Mouse (Mus musculus) activated CD4-positive, CD25-positive, alpha-beta regulatory T cell, adult 4 months (primary cell): Measurements from ENCODE around the gene Ep400. TPM values are rescaled to one million over a fixed set of nuclear protein-coding genes. Genes with fewer than 3 reads are reported as not detected.

Experiments
- ATAC-seq: one replicate; pipeline ENCODE4 v1.8.0; 2017
- polyA plus RNA-seq, 2 experiments: library from polyadenylated mRNA; unstranded; fragments of 100-300 nt; shearing (Covaris generic); gene quantifications; one replicate each; pipeline ENCODE4 v1.2.1; 2017

The Ep400 gene
- polyA plus RNA-seq: 10 to 100 TPM; 51.5 to 75.1 TPM

DNA sequence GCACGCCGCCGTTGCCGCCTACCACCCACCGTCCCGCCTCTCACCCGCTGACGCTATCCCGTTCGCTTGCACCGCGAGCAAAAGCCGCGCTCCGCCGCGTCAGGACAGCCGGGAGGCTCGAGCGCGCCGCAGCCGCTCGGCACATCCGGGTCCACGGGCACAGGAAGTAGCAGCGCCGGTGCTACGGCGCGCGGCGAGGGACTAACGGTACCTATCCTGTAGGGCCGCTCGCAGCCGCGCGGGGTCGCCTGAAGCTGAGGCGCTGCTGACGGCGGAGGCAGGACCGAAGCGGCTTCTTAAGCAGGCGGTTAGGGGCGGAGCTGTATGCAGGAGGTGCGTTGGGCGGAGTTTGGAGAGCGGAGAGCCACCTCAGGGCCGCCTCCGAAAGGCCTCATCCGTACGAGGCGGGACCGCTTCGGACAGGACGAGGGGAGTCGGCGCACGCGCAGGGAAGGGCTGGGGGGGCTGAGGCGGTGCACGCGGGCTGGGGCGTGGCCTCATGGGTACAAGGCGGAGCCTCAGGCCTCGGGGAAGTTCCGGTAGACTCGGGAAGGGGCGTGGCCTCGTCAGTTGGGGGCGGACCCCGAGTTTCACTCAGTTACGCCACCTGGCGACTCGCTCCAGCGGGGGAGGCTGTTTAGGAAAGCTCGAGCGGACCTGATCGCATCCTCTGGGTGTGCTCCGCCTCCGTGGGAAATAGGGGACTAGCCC lies at the start of gene Ep400:
Gene Ep400 (minus strand): TSS at position 270 of the 711 bp plus-strand sequence.
- peak; percentile 93 for ATAC-seq

DNA sequence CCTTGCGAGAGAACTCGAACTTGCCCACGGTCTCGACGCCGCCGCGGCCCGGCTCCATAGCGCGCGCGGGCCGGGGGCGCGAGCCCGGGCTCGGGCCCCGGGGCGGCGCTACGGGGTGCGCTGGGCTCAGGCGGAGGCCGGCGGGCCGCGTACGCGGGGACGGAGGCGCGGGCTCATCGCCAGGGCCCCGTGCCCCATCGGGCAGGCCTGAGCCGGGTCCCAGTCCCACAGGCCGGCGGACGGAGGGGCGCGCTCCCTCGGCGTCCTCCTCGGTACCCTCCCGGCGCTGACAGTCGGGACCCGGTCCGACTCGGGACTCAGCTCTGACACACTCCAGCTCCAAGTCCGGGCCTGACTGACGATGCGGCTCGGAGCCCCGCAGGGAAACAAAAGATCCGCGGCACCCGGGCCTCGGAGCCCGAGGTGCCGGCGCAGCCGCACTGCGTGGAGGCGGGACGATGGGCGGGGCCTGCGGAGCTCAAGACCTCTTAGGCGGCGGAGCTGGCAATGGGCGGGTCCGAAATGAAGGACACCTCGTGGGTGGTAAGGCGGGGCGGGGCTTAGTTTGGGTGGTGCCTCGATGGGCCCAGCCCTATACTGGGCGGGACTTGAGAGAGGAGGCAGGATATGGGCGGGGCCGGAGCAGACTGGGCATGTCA lies 39.3 kb upstream of the Ep400 start, which contains the start of gene Ulk1:
Gene Ulk1 (minus strand): TSS at position 431 of the 659 bp plus-strand sequence.
- peak; percentile 86 for ATAC-seq

DNA sequence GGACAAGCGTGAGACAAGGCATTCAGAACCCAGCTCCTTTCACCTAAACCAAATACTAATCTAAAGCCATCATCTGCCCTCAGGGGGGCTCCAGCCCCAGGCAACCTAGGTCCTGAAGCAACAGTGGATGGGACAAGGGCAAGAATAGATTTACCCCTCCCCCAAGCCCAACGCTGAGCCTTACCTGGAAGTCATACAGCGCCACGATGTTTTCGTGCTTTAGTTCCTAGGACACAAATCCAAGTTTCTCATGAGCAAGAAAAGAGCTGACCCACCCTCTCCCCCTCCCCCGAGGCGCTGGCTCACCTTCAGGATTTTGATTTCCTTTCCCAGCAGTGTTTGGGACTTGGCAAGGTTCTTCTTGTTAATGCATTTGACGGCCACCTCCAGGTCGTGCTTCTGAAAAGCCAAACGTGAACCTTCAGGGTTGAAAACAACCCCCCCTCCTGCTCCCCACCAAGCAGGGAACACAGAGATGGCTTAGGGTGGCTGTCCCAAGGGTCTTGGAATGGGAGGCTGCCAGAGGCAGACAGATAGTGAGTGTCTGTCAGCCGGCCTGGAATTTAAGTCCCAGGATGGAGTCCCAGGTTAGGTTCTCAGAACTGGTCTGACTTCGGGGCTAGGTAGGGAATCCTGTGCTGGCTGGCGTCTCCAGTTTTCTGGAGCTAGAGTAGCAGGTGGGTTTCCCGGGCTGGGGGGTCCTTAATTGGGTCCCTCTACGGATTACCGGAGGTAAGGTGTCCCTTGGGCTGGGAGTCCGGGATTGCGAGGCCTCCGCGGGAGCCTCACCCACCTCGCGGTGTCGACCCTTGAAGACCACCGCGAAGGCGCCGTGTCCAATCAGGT lies 38.5 kb upstream of the Ep400 start:
- ATAC-seq: no peak

GRCm38 (mm10) chr5:110808061-110808631 lies 37.6 kb upstream of the Ep400 start:
- peak; percentile 60 for ATAC-seq

- ATAC-seq: no peak
Measured at GRCm38 (mm10) chr5:110807453-110807852, 36.9 kb upstream of the Ep400 start.

DNA sequence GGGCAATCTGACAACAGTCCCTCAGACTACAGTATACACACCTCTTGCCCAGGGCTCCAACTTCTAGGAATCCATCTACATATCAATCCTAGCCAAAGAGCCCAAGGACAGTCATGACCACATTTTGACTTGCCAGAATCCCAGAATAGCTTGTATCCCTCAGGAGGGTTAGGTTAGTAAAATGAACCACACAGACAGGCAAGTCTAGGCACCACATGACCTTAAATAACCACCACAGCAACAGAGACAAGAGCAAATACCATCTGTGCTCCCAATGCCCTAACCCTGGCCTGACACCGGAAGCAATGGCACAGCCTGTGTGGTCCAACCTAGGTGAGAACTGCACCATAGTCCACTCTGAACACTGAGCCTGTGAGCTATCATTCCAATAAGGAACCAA lies 36.2 kb upstream of the Ep400 start:
- ATAC-seq: no peak

GRCm38 (mm10) chr5:110806154-110806553 lies 35.6 kb upstream of the Ep400 start:
- ATAC-seq: no peak

DNA sequence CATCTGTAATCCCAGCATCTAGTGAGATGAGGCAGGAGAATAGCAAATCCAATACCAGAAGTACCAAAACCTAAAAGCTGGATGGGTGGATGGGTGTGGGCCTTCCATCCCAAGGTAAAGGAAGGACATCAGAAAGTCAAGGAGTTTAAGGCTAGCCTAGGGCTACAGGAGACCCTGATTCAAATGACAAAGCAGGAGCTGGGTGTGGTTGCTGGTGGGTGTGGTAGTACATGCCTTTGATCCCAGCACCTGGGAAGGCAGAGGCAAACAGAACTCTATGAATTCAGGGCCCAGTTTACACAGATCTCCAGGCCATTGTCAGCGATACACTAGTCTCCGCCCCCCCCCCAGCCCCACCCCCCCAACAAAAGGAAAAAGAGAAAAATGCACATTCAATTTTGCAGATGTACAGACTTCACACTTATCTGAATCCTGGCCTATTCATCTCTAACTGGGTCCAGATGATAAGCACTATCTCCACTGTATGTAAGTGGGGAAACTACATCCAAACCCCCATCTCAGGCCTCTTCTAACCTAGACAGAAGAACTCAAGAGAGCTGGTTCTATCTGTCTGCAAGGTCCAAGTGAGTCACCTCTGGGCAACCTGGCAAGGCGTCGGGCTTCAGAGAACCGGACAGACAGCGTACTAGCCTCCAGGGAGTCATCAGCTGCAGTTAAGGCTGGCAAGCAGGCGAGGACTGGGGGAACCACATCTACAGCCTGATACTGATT lies 33.7 kb upstream of the Ep400 start:
- ATAC-seq: no peak

DNA sequence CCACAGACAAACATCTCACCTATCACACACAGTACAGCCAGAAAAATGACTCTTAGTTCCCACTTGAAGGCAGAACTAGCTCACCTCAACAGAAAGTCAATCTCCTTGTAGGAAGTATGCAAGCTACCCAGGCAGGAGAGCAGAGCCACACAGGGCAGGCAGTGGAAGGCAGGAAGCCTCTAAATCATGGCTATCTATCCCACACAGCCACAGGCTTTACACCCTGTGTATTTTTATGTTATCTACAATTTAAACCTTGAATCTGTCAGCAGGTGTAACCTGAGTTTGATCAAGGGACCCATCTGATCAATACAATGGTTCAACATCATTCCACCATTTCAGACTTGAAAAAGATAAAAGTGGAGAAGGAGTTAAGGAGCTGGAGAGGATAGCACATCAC lies 32.3 kb upstream of the Ep400 start:
- no peak for ATAC-seq

GRCm38 (mm10) chr5:110802186-110802585 lies 31.7 kb upstream of the Ep400 start:
- ATAC-seq: no peak

GRCm38 (mm10) chr5:110801036-110801624 lies 30.6 kb upstream of the Ep400 start:
- no peak for ATAC-seq

- ATAC-seq: no peak
Measured at GRCm38 (mm10) chr5:110797696-110798095, 27.2 kb upstream of the Ep400 start.

DNA sequence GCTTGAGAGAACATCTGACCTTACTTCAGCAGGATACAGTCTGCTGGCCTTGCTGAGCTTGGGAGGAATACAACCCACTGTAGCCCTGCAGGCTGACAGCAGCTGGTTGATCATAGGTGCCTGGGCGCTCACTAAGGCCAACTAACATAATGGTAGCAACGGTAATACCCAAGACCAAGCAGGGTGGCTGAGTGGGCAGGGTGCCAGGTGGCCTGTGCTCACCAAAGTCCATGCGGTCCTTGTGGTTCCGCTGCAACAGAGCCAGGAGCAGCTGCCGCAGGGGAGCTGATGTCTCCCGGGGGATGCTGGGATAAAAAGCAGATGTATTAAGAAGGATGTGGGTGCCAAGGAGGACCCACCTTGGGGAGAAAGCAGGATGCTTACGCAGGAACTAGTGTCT lies 23.8 kb upstream of the Ep400 start:
- ATAC-seq: no peak

- peak; percentile 76 for ATAC-seq
Measured at GRCm38 (mm10) chr5:110788684-110789083, 18.2 kb upstream of the Ep400 start.

- no peak for ATAC-seq
Measured at GRCm38 (mm10) chr5:110786081-110786835, 15.7 kb upstream of the Ep400 start.

- no peak for ATAC-seq
Measured at GRCm38 (mm10) chr5:110783150-110783549, 12.6 kb upstream of the Ep400 start.

GRCm38 (mm10) chr5:110781529-110782238 lies 11.2 kb upstream of the Ep400 start:
- ATAC-seq: no peak

DNA sequence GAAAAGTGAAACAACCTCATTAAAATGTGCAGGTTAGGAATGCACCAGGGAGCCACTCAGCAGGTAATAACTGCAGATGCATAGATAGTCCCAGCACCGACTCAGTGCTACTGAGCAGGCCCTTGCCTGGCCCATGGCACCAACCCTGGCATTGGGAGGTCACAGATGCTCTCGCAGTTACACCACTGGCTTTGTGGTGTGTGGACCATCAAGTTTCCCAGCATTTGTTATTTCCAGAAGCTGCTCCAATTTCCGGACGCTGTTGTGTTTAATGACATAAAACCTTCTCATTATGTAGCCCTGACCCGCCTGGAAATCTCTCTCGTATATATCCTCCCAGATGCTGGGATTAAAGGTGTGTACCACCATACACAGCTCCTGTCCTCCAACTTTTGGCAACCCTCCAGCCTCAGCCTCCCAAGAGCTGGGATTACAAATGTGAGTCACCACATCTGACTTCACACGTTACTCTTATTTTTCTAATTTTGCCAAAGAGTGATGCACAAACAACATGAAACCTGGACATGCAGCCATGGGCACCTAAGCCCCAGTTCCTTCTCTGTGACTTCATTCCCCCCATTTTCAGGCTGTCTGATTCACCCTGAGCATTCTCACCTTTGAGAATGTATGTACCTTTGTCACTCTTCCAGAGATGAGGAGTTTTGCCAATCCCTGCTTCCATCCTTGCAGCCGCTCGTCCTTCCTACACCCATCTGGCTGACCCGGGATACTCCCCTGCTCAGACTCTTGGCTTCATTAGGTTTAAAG lies 10.4 kb upstream of the Ep400 start:
- ATAC-seq: no peak

DNA sequence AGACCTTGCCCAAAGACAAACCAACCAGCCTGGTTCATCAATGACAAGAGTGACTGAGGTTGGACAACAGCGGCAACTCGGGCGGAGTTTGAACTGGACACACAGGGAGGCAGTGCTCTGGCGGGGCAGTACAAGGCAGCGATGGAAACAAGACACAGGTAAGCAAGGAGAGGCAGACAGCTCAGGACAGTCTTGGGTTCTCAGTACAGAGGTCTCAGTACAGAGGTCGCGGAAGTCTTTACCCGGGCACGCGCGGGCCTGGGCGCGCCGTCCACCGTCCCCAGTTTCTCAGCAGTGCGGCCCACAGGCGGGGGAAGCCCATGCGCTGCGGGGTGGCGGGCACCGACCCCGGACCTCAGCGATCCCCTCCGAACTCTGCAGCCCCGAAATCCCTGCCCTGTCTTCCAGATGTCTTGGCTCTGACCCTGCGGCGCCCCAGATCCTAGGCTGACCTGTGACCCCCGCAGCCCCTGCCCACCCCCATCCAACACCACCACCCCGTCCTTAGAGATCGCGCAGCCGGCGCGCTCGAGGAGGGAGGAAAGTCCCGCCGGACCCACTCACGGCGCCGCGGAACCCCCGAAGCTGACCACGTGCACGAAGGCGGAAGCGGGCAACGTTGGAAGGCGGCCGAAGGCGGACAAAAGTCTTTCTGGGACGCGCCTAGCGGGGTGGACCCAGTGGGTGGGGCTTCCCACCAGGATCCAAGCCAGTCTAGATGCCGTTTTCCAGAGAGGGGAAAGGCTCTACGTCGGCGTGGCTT lies 9.7 kb upstream of the Ep400 start, which contains the start of gene Pus1:
Gene Pus1 (minus strand): TSS at position 662 of the 763 bp plus-strand sequence.
- ATAC-seq: peak; percentile 73
